Mouse (Mus musculus) frontal cortex, postnatal 25 days (tissue): ENCODE data around the gene Abcg2.

Experiments used
- DNase-seq, 2 experiments: peaks; one replicate each; pipeline ENCODE4 v3.0.0; 2022; ENCODE audit warnings: low spot score in 2 of 2

The Abcg2 gene

GRCm38 (mm10) chr6:58638566-58638965, 54.2 kb downstream of the Abcg2 start:
- no peak for DNase-seq

GRCm38 (mm10) chr6:58639391-58639790, 55.1 kb downstream of the Abcg2 start:
- no peak for DNase-seq

GRCm38 (mm10) chr6:58640333-58641018, 56.2 kb downstream of the Abcg2 start:
- DNase-seq = peak; percentile 32 to 42

- DNase-seq = no peak
Measured at GRCm38 (mm10) chr6:58641056-58641799, 56.9 kb downstream of the Abcg2 start.

GRCm38 (mm10) chr6:58642191-58642590, 57.9 kb downstream of the Abcg2 start:
- no peak for DNase-seq

GRCm38 (mm10) chr6:58644586-58644985, 60.3 kb downstream of the Abcg2 start:
- no peak for DNase-seq

- DNase-seq = no peak
Measured at GRCm38 (mm10) chr6:58648100-58648749, 63.9 kb downstream of the Abcg2 start.

GRCm38 (mm10) chr6:58650136-58650535, 65.8 kb downstream of the Abcg2 start:
- no peak for DNase-seq

GRCm38 (mm10) chr6:58651038-58651437, 66.7 kb downstream of the Abcg2 start:
- no peak for DNase-seq

- no peak for DNase-seq
Measured at GRCm38 (mm10) chr6:58660951-58661575, 76.7 kb downstream of the Abcg2 start.

GRCm38 (mm10) chr6:58677802-58678201, 93.5 kb downstream of the Abcg2 start:
- DNase-seq = no peak

GRCm38 (mm10) chr6:58678530-58678929, 94.2 kb downstream of the Abcg2 start:
- DNase-seq = no peak

GRCm38 (mm10) chr6:58691584-58691983, 107.3 kb downstream of the Abcg2 start:
- DNase-seq = no peak

GRCm38 (mm10) chr6:58694257-58694656, 109.9 kb downstream of the Abcg2 start:
- DNase-seq = no peak

GRCm38 (mm10) chr6:58694765-58695164, 110.4 kb downstream of the Abcg2 start:
- no peak for DNase-seq

GRCm38 (mm10) chr6:58710369-58710768, 126.0 kb downstream of the Abcg2 start:
- DNase-seq = no peak

- no peak for DNase-seq
Measured at GRCm38 (mm10) chr6:58711909-58712308, 127.6 kb downstream of the Abcg2 start.

GRCm38 (mm10) chr6:58733851-58734250, 149.5 kb downstream of the Abcg2 start:
- no peak for DNase-seq

GRCm38 (mm10) chr6:58735090-58735489, 150.8 kb downstream of the Abcg2 start:
- no peak for DNase-seq
